Mouse (Mus musculus): ENCODE results near the gene Pitpnm3.

GRCm38 (mm10) chr11:72155981-72156428 is 20.4 kb upstream of the Pitpnm3 start:
- TF ChIP-seq GATA1 (IDR thresholded peaks at IDR 0.05; ENCODE audit: low read length) (no peak), TAL1 (IDR thresholded peaks at IDR 0.05; ENCODE audit: low read length) (no peak)
